Comparison of ENCODE assay signal across 15 mouse cellular contexts in the genomic region with DNA sequence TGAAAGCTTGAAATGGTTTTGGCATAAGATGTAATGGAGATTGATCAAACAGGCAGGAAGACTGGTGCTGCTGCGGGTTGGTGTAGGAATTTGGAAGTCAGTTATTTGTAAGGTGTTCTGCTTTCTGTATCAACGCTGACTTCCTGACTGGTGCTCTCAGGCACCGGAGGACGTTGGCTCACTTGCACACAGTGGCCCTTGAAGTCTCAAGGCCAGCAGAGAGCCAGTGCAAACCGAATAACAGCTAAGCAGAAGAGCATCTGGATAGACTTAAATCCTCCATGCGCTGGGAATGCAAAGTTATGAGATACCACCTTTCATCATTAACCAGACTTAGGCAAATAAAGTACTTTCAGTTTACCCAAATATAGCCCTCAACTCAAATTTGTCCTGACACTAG.
"Had no signal": no experiment of that assay in that cellular context is flagged by ENCODE, and none has a peak within 500 bp of the region (broad histone marks: within the 10 kb centered on the region; RNA-seq: fewer than 3 reads in every experiment).

No protein-coding gene starts in this region.

- DNase-seq: gastrocnemius, postnatal 14 days; gastrocnemius, postnatal 36 days; heart, adult 11 months; heart, adult 2 months; heart, postnatal 14 days; heart, postnatal 36 days; kidney, adult 11 months; kidney, adult 2 months; kidney, adult 9 months; kidney, postnatal 14 days; kidney, postnatal 36 days; layer of hippocampus, adult 9-11 months; layer of hippocampus, postnatal 36 days; liver; liver, embryonic 13.5 days had no signal
